Mouse (Mus musculus) CH12.LX (cell line): Measurements from ENCODE around the gene Fbxl20.

ENCODE experiments used
- CTCF ChIP-seq, 2 experiments: IDR thresholded peaks in 1 of 2; conservative IDR thresholded peaks in 1 of 2; 2 replicates each; pipeline ENCODE4 v1.5.1; 2011 to 2012; ENCODE audit warnings: low read depth in 2 of 2, low read length in 2 of 2, improper control_type of control experiment in 1 of 2, inconsistent platforms in 1 of 2, mild to moderate bottlenecking in 1 of 2, moderate library complexity in 1 of 2
- EP300 ChIP-seq: IDR thresholded peaks from 2 replicates; pipeline ENCODE4 v1.6.1; 2011; ENCODE audit warnings: low read length, improper control_type of control experiment
- POLR2A ChIP-seq: IDR thresholded peaks from 2 replicates; pipeline ENCODE4 v1.6.1; 2011; ENCODE audit warnings: low read depth, mild to moderate bottlenecking, improper control_type of control experiment, low read length
- RAD21 ChIP-seq: IDR thresholded peaks from 2 replicates; pipeline ENCODE4 v1.6.1; 2011; ENCODE audit warnings: low read depth, mild to moderate bottlenecking, low read length, improper control_type of control experiment, moderate library complexity
- SIN3A ChIP-seq: IDR thresholded peaks from 2 replicates; pipeline ENCODE4 v1.6.1; 2012; ENCODE audit warnings: low read length, improper control_type of control experiment, inconsistent platforms
- SMC3 ChIP-seq: IDR thresholded peaks from 2 replicates; pipeline ENCODE4 v1.6.1; 2011; ENCODE audit warnings: low read depth, low read length, improper control_type of control experiment
- USF1 ChIP-seq: IDR thresholded peaks from 2 replicates; pipeline ENCODE4 v1.6.1; 2014; ENCODE audit warnings: low read depth, mild to moderate bottlenecking, inconsistent platforms, low read length, improper control_type of control experiment
- ZKSCAN1 ChIP-seq: IDR thresholded peaks from 2 replicates; pipeline ENCODE4 v1.6.1; 2012; ENCODE audit warnings: low read depth, inconsistent platforms, low read length, improper control_type of control experiment, borderline replicate concordance

- no peak for TF ChIP-seq CTCF (conservative IDR thresholded peaks at IDR 0.05 in 1 of 2, IDR thresholded peaks at IDR 0.05 in 1 of 2; ENCODE audit: low read depth in 2 of 2, low read length in 2 of 2)
- TF ChIP-seq POLR2A: no peak
- TF ChIP-seq RAD21: no peak
- no peak for TF ChIP-seq SIN3A
- TF ChIP-seq ZKSCAN1: no peak
- no peak for TF ChIP-seq EP300
- no peak for TF ChIP-seq USF1
- no peak for TF ChIP-seq SMC3
Observed at GRCm38 (mm10) chr11:98052129-98052988, 97.8 kb downstream of the Fbxl20 start.
